8 mouse cellular contexts compared by ENCODE assay signal in the genomic region with DNA sequence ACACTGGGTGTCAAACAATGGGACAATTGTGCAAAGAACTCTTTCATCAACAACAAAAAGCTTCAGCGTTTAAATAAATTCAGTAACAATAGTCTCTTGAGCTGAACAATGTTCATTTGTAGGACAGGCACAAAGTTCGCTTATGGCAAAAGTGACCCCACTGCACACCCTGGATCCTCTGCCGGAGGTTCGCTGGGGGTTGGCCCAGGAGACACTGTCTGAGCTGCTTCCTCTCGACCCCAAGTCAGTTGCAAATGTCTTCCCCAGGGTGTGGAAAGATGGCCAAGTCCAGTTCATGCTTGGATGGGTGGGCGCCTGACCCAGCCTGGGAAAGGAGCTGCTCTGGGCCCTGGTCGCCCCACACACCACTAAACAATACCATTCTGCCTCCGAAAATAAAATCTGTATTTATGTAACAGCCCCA. TPM values are rescaled to one million over a fixed set of nuclear protein-coding genes. Genes with fewer than 3 reads are reported as not detected.
DNase-seq lines count a peak whose midpoint lies in the region; ATAC-seq and TF ChIP-seq lines count a peak whose summit lies in the region.

No protein-coding gene starts in this region.

- H3K9me3 ChIP-seq in forebrain, embryonic 12.5 days: no peaks in the 10 kb centered on the region
- no peaks in the 10 kb centered on the region for H3K9me3 ChIP-seq in intestine, embryonic 16.5 days (ENCODE audit: control insufficient read depth, low read length)
- no peaks in the 10 kb centered on the region for H3K9me3 ChIP-seq in liver, embryonic 15.5 days (replicated peaks)
- H3K9me3 ChIP-seq in stomach, postnatal 0 days (ENCODE audit: control insufficient read depth, low read length): no peaks in the 10 kb centered on the region

- H3K9ac ChIP-seq in forebrain, embryonic 12.5 days: peak overlapping the region; percentile 96
- H3K9ac ChIP-seq in intestine, embryonic 16.5 days (ENCODE audit: low read depth, low read length): peak overlapping the region; percentile 99
- H3K9ac ChIP-seq in liver, embryonic 15.5 days: peak overlapping the region; percentile 70; the same call in 1 of the 2 replicates
- peak overlapping the region; percentile 100 for H3K9ac ChIP-seq in stomach, postnatal 0 days (ENCODE audit: low read length)

- WGBS in forebrain, embryonic 12.5 days: 7% methylated on average over 8 of the region's 8 CpGs
- WGBS in intestine, embryonic 16.5 days: 13% methylated on average over 8 of the region's 8 CpGs
- 30% methylated on average over 8 of the region's 8 CpGs for WGBS in liver, embryonic 15.5 days (ENCODE audit: insufficient replicate concordance)
- 19% methylated on average over 8 of the region's 8 CpGs for WGBS in stomach, postnatal 0 days

- no peak for ATAC-seq in forebrain, embryonic 12.5 days (ENCODE audit: low FRiP score)
- ATAC-seq in intestine, embryonic 16.5 days: no peak
- ATAC-seq in liver, embryonic 15.5 days (ENCODE audit: insufficient read depth): no peak
- no peak for ATAC-seq in stomach, postnatal 0 days (ENCODE audit: low FRiP score, low TSS enrichment)

- peak; percentile 43 for DNase-seq in gastrocnemius, adult 2 months
- no peak for DNase-seq in gastrocnemius, adult 8-10 months (ENCODE audit: low spot score in 2 of 2)
- peak; percentile 56 for DNase-seq in ZHBTc4 (ENCODE audit: low read depth, low spot score)
- DNase-seq in stomach, postnatal 0 days (ENCODE audit: low spot score): no peak
- no peak for DNase-seq in urinary bladder, adult 18-20 months (ENCODE audit: low spot score in 2 of 2)

- H3K4me1 ChIP-seq in forebrain, embryonic 12.5 days: peaks cover 42% of the 10 kb centered on the region
- peaks cover 34% of the 10 kb centered on the region for H3K4me1 ChIP-seq in intestine, embryonic 16.5 days (ENCODE audit: control insufficient read depth, insufficient read depth, low read length)
- peaks cover 38% of the 10 kb centered on the region for H3K4me1 ChIP-seq in liver, embryonic 15.5 days (replicated peaks)
- peaks cover 4% of the 10 kb centered on the region; the same call in 1 of the 2 replicates for H3K4me1 ChIP-seq in stomach, postnatal 0 days (replicated peaks; ENCODE audit: control insufficient read depth, insufficient read depth)

- H3K27me3 ChIP-seq in forebrain, embryonic 12.5 days: no peaks in the 10 kb centered on the region
- no peaks in the 10 kb centered on the region for H3K27me3 ChIP-seq in intestine, embryonic 16.5 days (replicated peaks; ENCODE audit: control insufficient read depth, insufficient read depth, low read length)
- peaks cover 27% of the 10 kb centered on the region for H3K27me3 ChIP-seq in liver, embryonic 15.5 days
- no peaks in the 10 kb centered on the region for H3K27me3 ChIP-seq in stomach, postnatal 0 days (ENCODE audit: control insufficient read depth, insufficient read depth, low read length)

- no peak for TF ChIP-seq EP300 in stomach, postnatal 0 days (optimal IDR thresholded peaks at IDR 0.05)

- peak overlapping the region; percentile 93 for H3K4me2 ChIP-seq in forebrain, embryonic 12.5 days
- peak overlapping the region; percentile 91 for H3K4me2 ChIP-seq in intestine, embryonic 16.5 days (ENCODE audit: low read depth, low read length)
- H3K4me2 ChIP-seq in liver, embryonic 15.5 days: peak overlapping the region; percentile 88
- H3K4me2 ChIP-seq in stomach, postnatal 0 days (replicated peaks; ENCODE audit: low read depth): peak overlapping the region; percentile 92

- TF ChIP-seq CTCF in gastrocnemius, adult 2 months (IDR thresholded peaks at IDR 0.05): no peak
- TF ChIP-seq CTCF in stomach, postnatal 0 days (IDR thresholded peaks at IDR 0.05; ENCODE audit: low read depth): no peak

- H3K4me3 ChIP-seq in gastrocnemius, adult 2 months: peak overlapping the region; percentile 85
- peak overlapping the region; percentile 82 for H3K4me3 ChIP-seq in forebrain, embryonic 12.5 days (replicated peaks)
- H3K4me3 ChIP-seq in intestine, embryonic 16.5 days (ENCODE audit: low read length): peak overlapping the region; percentile 93
- peak overlapping the region; percentile 69 for H3K4me3 ChIP-seq in liver, embryonic 15.5 days (replicated peaks)
- H3K4me3 ChIP-seq in stomach, postnatal 0 days (ENCODE audit: low read depth, low read length): peak overlapping the region; percentile 92

- intact Hi-C loops in gastrocnemius, adult 2 months (cut with DNase I): no loop called here

- no peaks in the 10 kb centered on the region for H3K36me3 ChIP-seq in forebrain, embryonic 12.5 days (replicated peaks)
- H3K36me3 ChIP-seq in intestine, embryonic 16.5 days (ENCODE audit: control insufficient read depth, insufficient read depth, low read length): no peaks in the 10 kb centered on the region
- no peaks in the 10 kb centered on the region for H3K36me3 ChIP-seq in liver, embryonic 15.5 days (replicated peaks)
- H3K36me3 ChIP-seq in stomach, postnatal 0 days (ENCODE audit: control insufficient read depth, insufficient read depth, low read length): no peaks in the 10 kb centered on the region

- H3K27ac ChIP-seq in gastrocnemius, adult 2 months: peak overlapping the region; percentile 100
- H3K27ac ChIP-seq in forebrain, embryonic 12.5 days: peak overlapping the region; percentile 100
- H3K27ac ChIP-seq in intestine, embryonic 16.5 days (ENCODE audit: low read length): peak overlapping the region; percentile 100
- peak overlapping the region; percentile 86 for H3K27ac ChIP-seq in liver, embryonic 15.5 days (replicated peaks)
- peak overlapping the region; percentile 100 for H3K27ac ChIP-seq in stomach, postnatal 0 days (replicated peaks)

RNA-seq across cellular contexts. Expression of gene Rhob, which starts 1.6 kb away (rescaled TPM):
- total RNA-seq in gastrocnemius, adult 2 months (2021): 100 to 1,000 TPM in 1 of 2 experiments, 10 to 100 TPM in 1; 33.5 to 115 TPM
- total RNA-seq in gastrocnemius, adult 8-10 months (2022): 10 to 100 TPM; 19.6 to 44.6 (median 26.7) TPM
- 44.9 and 55.5 TPM in 2 replicates for polyA plus RNA-seq in forebrain, embryonic 12.5 days (2016; fragmentation: Nextera tagmentation; extraction: Ambion mirVana)
- 24.1 and 24.6 TPM in 2 replicates for polyA plus RNA-seq in intestine, embryonic 16.5 days (2015; fragmentation: Nextera tagmentation; extraction: Ambion mirVana)
- polyA plus RNA-seq in liver, embryonic 15.5 days (2015; fragmentation: Nextera tagmentation; extraction: Ambion mirVana): 7.5 and 8.2 TPM in 2 replicates
- 32.9 and 39.5 TPM in 2 replicates for polyA plus RNA-seq in stomach, postnatal 0 days (2015; fragmentation: Nextera tagmentation; extraction: Ambion mirVana)

Comparison
In these comparisons a context has a peak if more than half of its experiments do, and no peak if none do; other contexts are left out.
1. DNase-seq: peak in gastrocnemius, adult 2 months (single experiment) and ZHBTc4 (single experiment); none in gastrocnemius, adult 8-10 months (0 of 2), stomach, postnatal 0 days (single experiment) and urinary bladder, adult 18-20 months (0 of 2).
2. Peak in every context shown above with its lines, with median percentiles within 50 percentile points of each other: H3K27ac ChIP-seq, H3K4me3 ChIP-seq, H3K4me2 ChIP-seq and H3K9ac ChIP-seq.